In the genomic region with DNA sequence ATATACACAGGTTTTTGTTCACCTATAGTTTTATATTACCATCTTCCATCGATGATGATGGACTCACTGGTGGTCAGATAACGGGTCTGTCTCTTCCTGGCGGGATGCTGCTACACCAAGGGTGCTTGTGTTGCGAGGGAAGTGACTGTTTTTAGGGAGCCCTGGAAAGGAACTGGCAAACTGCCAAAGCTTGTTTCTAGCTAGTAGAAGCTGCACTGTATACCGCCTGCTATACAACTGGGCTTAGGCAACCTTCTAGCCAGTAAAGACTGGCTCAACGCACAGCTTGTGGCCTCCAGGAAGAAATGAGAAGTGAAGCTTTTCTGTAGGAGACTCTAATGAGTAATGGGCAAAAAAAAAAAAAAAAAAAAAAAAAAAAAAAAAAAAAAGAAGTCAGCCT, we compare ENCODE assay signal across 21 mouse cellular contexts.
DNase-seq lines count a peak whose midpoint lies in the region; ATAC-seq and TF ChIP-seq lines count a peak whose summit lies in the region.
"Had no signal": no experiment of that assay in that cellular context is flagged by ENCODE, and none has a peak within 500 bp of the region (broad histone marks: within the 10 kb centered on the region; RNA-seq: fewer than 3 reads in every experiment).

No protein-coding gene starts in this region.

- no peak overlapping the region for H3K4me2 ChIP-seq in hindbrain, postnatal 0 days (ENCODE audit: low read depth, low read length)
- no peak overlapping the region for H3K4me2 ChIP-seq in hindbrain, embryonic 14.5 days (replicated peaks)
- H3K4me2 ChIP-seq in neural tube, embryonic 13.5 days = no peak overlapping the region
- H3K4me2 ChIP-seq: embryonic facial prominence, embryonic 12.5 days; heart, embryonic 13.5 days had no signal

- no peaks in the 10 kb centered on the region for H3K9me3 ChIP-seq in hindbrain, postnatal 0 days (ENCODE audit: low read length)
- H3K9me3 ChIP-seq in hindbrain, embryonic 14.5 days (ENCODE audit: control insufficient read depth, low read length) = no peaks in the 10 kb centered on the region
- H3K9me3 ChIP-seq in neural tube, embryonic 13.5 days = no peaks in the 10 kb centered on the region
- H3K9me3 ChIP-seq: embryonic facial prominence, embryonic 12.5 days; heart, embryonic 13.5 days had no signal

- H3K4me3 ChIP-seq in hindbrain, postnatal 0 days (ENCODE audit: low read length) = no peak overlapping the region
- no peak overlapping the region for H3K4me3 ChIP-seq in hindbrain, embryonic 14.5 days (replicated peaks; ENCODE audit: low read length)
- H3K4me3 ChIP-seq in neural tube, embryonic 13.5 days = no peak overlapping the region
- H3K4me3 ChIP-seq: embryonic facial prominence, embryonic 12.5 days; heart, embryonic 13.5 days had no signal

- 0 out of 2 replicates have a peak, but pooled peaks cover 3% of the 10 kb centered on the region for H3K4me1 ChIP-seq in hindbrain, postnatal 0 days (ENCODE audit: insufficient read depth, low read length)
- peaks cover 8% of the 10 kb centered on the region for H3K4me1 ChIP-seq in hindbrain, embryonic 14.5 days (replicated peaks; ENCODE audit: control insufficient read depth, insufficient read depth, low read length)
- H3K4me1 ChIP-seq in neural tube, embryonic 13.5 days (replicated peaks) = peaks cover 16% of the 10 kb centered on the region
- H3K4me1 ChIP-seq: heart, embryonic 13.5 days had no signal

- 62% methylated on average over 6 of the region's 6 CpGs for WGBS in hindbrain, postnatal 0 days
- 72% methylated on average over 6 of the region's 6 CpGs for WGBS in hindbrain, embryonic 14.5 days
- 74% methylated on average over 6 of the region's 6 CpGs for WGBS in neural tube, embryonic 13.5 days

- H3K27me3 ChIP-seq in hindbrain, postnatal 0 days (ENCODE audit: insufficient read depth, low read length) = no peaks in the 10 kb centered on the region
- no peaks in the 10 kb centered on the region for H3K27me3 ChIP-seq in hindbrain, embryonic 14.5 days (ENCODE audit: control insufficient read depth, insufficient read depth, low read length)
- H3K27me3 ChIP-seq in neural tube, embryonic 13.5 days = peaks cover 26% of the 10 kb centered on the region

- ATAC-seq in hindbrain, postnatal 0 days = no peak
- ATAC-seq in hindbrain, embryonic 14.5 days (ENCODE audit: low FRiP score) = no peak
- ATAC-seq in neural tube, embryonic 13.5 days (ENCODE audit: low read depth) = peak; percentile 50; the same call in 1 of the 2 replicates
- ATAC-seq: CD4-positive, CD25-positive, alpha-beta regulatory T cell, adult 4 months; hindbrain, embryonic 16.5 days had no signal

- DNase-seq in cerebellum, postnatal 10 days = peak; percentile 29 to 50
- DNase-seq in cerebellum, adult 11-12 months = no peak
- DNase-seq in hindbrain, postnatal 0 days (ENCODE audit: low spot score) = peak; percentile 57
- DNase-seq in hindbrain, embryonic 14.5 days (ENCODE audit: low spot score) = no peak
- peak; percentile 12 for DNase-seq in lung, postnatal 10 days
- no peak for DNase-seq in lung, postnatal 25 days (ENCODE audit: low spot score)
- DNase-seq in neural tube, embryonic 10.5 days (ENCODE audit: extremely low spot score, low spot score) = no peak
- DNase-seq: adrenal gland, adult 8-10 months; adrenal gland, postnatal 36 days; B cell, adult 2 months; cerebellum, adult 18-20 months; cerebellum, postnatal 25 days; gastrocnemius, postnatal 36 days; heart, adult 11 months; heart, postnatal 36 days had no signal

- TF ChIP-seq CTCF in hindbrain, postnatal 0 days (IDR thresholded peaks at IDR 0.05; ENCODE audit: low read depth) = no peak

- H3K27ac ChIP-seq in hindbrain, postnatal 0 days = no peak overlapping the region
- H3K27ac ChIP-seq in hindbrain, embryonic 14.5 days = no peak overlapping the region
- H3K27ac ChIP-seq in neural tube, embryonic 13.5 days (replicated peaks) = no peak overlapping the region
- H3K27ac ChIP-seq: embryonic facial prominence, embryonic 12.5 days; heart, embryonic 13.5 days had no signal

- no peaks in the 10 kb centered on the region for H3K36me3 ChIP-seq in hindbrain, postnatal 0 days (ENCODE audit: insufficient read depth, low read length)
- H3K36me3 ChIP-seq in hindbrain, embryonic 14.5 days (replicated peaks; ENCODE audit: control insufficient read depth, insufficient read depth) = no peaks in the 10 kb centered on the region
- H3K36me3 ChIP-seq in neural tube, embryonic 13.5 days = no peaks in the 10 kb centered on the region
- H3K36me3 ChIP-seq: embryonic facial prominence, embryonic 12.5 days; G1E; heart, embryonic 13.5 days had no signal

- H3K9ac ChIP-seq in hindbrain, postnatal 0 days (replicated peaks; ENCODE audit: low read length) = no peak overlapping the region
- H3K9ac ChIP-seq in hindbrain, embryonic 14.5 days = no peak overlapping the region
- no peak overlapping the region for H3K9ac ChIP-seq in neural tube, embryonic 13.5 days
- H3K9ac ChIP-seq: embryonic facial prominence, embryonic 12.5 days; heart, embryonic 13.5 days had no signal

Comparison
In these comparisons a context has a peak if more than half of its experiments do, and no peak if none do; other contexts are left out.
1. DNase-seq: peak in cerebellum, postnatal 10 days (2 of 2), hindbrain, postnatal 0 days (single experiment) and lung, postnatal 10 days (single experiment); none in cerebellum, adult 11-12 months (single experiment), hindbrain, embryonic 14.5 days (single experiment), lung, postnatal 25 days (single experiment) and neural tube, embryonic 10.5 days (single experiment).